Mouse (Mus musculus) intestine, embryonic 16.5 days (tissue): Measurements from ENCODE around the gene Cab39l. TPM values are rescaled to one million over a fixed set of nuclear protein-coding genes. Genes with fewer than 3 reads are reported as not detected.

Experiments
- ATAC-seq: fragments of 200-750 bp; cut with Nextera tagmentation; 2 replicates; pipeline ENCODE4 v1.8.0; 2017; ENCODE audit warnings: moderate TSS enrichment, moderate library complexity
- H3K27ac ChIP-seq: fragments of 300-500 bp; sonication (generic); 2 replicates; pipeline ENCODE4 v1.5.1; 2014; ENCODE audit warnings: mild to moderate bottlenecking, low read length
- H3K27me3 ChIP-seq: fragments of 300-500 bp; sonication (generic); replicated peaks from 2 replicates; pipeline ENCODE4 v1.6.1; 2014; ENCODE audit warnings: low read length, control low read depth, mixed read lengths; ENCODE audit not compliant: control insufficient read depth, insufficient read depth
- H3K36me3 ChIP-seq: fragments of 300-500 bp; sonication (generic); 2 replicates; pipeline ENCODE4 v1.6.1; 2014; ENCODE audit warnings: low read length, control low read depth; ENCODE audit not compliant: control insufficient read depth, insufficient read depth
- H3K4me1 ChIP-seq: fragments of 300-500 bp; sonication (generic); 2 replicates; pipeline ENCODE4 v1.6.1; 2014; ENCODE audit warnings: low read length, control low read depth, mixed read lengths; ENCODE audit not compliant: control insufficient read depth, insufficient read depth
- H3K4me2 ChIP-seq: fragments of 300-500 bp; sonication (generic); 2 replicates; pipeline ENCODE4 v1.6.1; 2014; ENCODE audit warnings: low read depth, low read length, control low read depth
- H3K4me3 ChIP-seq: fragments of 300-500 bp; sonication (generic); 2 replicates; pipeline ENCODE4 v1.5.1; 2014; ENCODE audit warnings: mild to moderate bottlenecking, low read length
- H3K9ac ChIP-seq: fragments of 300-500 bp; sonication (generic); 2 replicates; pipeline ENCODE4 v1.6.1; 2014; ENCODE audit warnings: low read depth, low read length
- H3K9me3 ChIP-seq: fragments of 300-500 bp; sonication (generic); 2 replicates; pipeline ENCODE4 v1.6.1; 2016; ENCODE audit warnings: low read length, control low read depth; ENCODE audit not compliant: control insufficient read depth
- whole genome bisulfite sequencing: fragments of 180-500 bp; shearing (Covaris S2); extraction: QIAGEN DNeasy Blood & Tissue Kit; methylation state at CpG from one replicate; pipeline ENCODE4 v1.1.7; 2014; 5-methylcytosine and 5-hydroxymethylcytosine counted together
- polyA plus RNA-seq: library from polyadenylated mRNA; unstranded; fragments of >200 nt; fragmentation: Nextera tagmentation; extraction: Ambion mirVana; gene quantifications from 2 replicates; pipeline ENCODE4 v1.2.1, GENCODE M21; 2015

The Cab39l gene
- polyA plus RNA-seq, 1 experiment from 2014 or later, result 36.2 TPM

- 77% methylated on average over 2 of the region's 2 CpGs for WGBS
Measured at GRCm38 (mm10) chr14:59550841-59551240, 110.1 kb downstream of the Cab39l start.

GRCm38 (mm10) chr14:59551956-59552355, 111.2 kb downstream of the Cab39l start:
- 34% methylated on average over 8 of the region's 8 CpGs for WGBS
- no peaks in the 10 kb centered on the region for H3K36me3 ChIP-seq
- no peaks in the 10 kb centered on the region for H3K27me3 ChIP-seq
- H3K4me2 ChIP-seq, result no peak overlapping the region
- H3K27ac ChIP-seq, result no peak overlapping the region
- no peaks in the 10 kb centered on the region for H3K4me1 ChIP-seq
- no peaks in the 10 kb centered on the region for H3K9me3 ChIP-seq
- no peak overlapping the region for H3K4me3 ChIP-seq
- no peak overlapping the region for H3K9ac ChIP-seq
- no peak for ATAC-seq

More at GRCm38 (mm10) chr14:59550841-59551240, 110.1 kb downstream of the Cab39l start:
- no peak overlapping the region for H3K9ac ChIP-seq
- peak; percentile 85 for ATAC-seq
- H3K4me1 ChIP-seq, result no peaks in the 10 kb centered on the region
- 0 out of 2 replicates have a peak overlapping the region, but pooled peaks have one; percentile 16 for H3K27ac ChIP-seq
- no peak overlapping the region for H3K4me3 ChIP-seq
- H3K36me3 ChIP-seq, result no peaks in the 10 kb centered on the region
- H3K4me2 ChIP-seq, result no peak overlapping the region
- H3K27me3 ChIP-seq, result no peaks in the 10 kb centered on the region
- no peaks in the 10 kb centered on the region for H3K9me3 ChIP-seq

- Histone ChIP-seq H3K9me3 (no peaks in the 10 kb centered on the region), H3K27ac (no peak overlapping the region), H3K27me3 (no peaks in the 10 kb centered on the region), H3K9ac (no peak overlapping the region), H3K36me3 (no peaks in the 10 kb centered on the region), H3K4me3 (no peak overlapping the region), H3K4me1 (no peaks in the 10 kb centered on the region), H3K4me2 (no peak overlapping the region)
- WGBS, result 77% methylated on average over 5 of the region's 5 CpGs
- ATAC-seq, result no peak
Measured at GRCm38 (mm10) chr14:59554025-59554424, 113.3 kb downstream of the Cab39l start.

GRCm38 (mm10) chr14:59555018-59555417, 114.2 kb downstream of the Cab39l start:
- no peak for ATAC-seq
- 72% methylated on average over 8 of the region's 8 CpGs for WGBS
- no peaks in the 10 kb centered on the region for H3K27me3 ChIP-seq
- no peaks in the 10 kb centered on the region for H3K4me1 ChIP-seq
- no peaks in the 10 kb centered on the region for H3K36me3 ChIP-seq
- H3K27ac ChIP-seq, result no peak overlapping the region
- no peak overlapping the region for H3K9ac ChIP-seq
- H3K9me3 ChIP-seq, result no peaks in the 10 kb centered on the region
- no peak overlapping the region for H3K4me2 ChIP-seq
- no peak overlapping the region for H3K4me3 ChIP-seq

GRCm38 (mm10) chr14:59555928-59556531, 115.3 kb downstream of the Cab39l start:
- no peaks in the 10 kb centered on the region for H3K36me3 ChIP-seq
- H3K9me3 ChIP-seq, result no peaks in the 10 kb centered on the region
- H3K27me3 ChIP-seq, result no peaks in the 10 kb centered on the region
- H3K27ac ChIP-seq, result no peak overlapping the region
- H3K4me1 ChIP-seq, result no peaks in the 10 kb centered on the region
- 0 out of 2 replicates have a peak overlapping the region, but pooled peaks have one; percentile 16 for H3K4me2 ChIP-seq
- ATAC-seq, result peak; percentile 34; the same call in 1 of the 2 replicates
- WGBS, result 50% methylated on average over 13 of the region's 13 CpGs
- H3K9ac ChIP-seq, result no peak overlapping the region
- H3K4me3 ChIP-seq, result no peak overlapping the region

- no peak for ATAC-seq
- no peak overlapping the region for H3K27ac ChIP-seq
- no peak overlapping the region for H3K4me3 ChIP-seq
- H3K4me2 ChIP-seq, result no peak overlapping the region
- H3K9me3 ChIP-seq, result no peaks in the 10 kb centered on the region
- WGBS, result 69% methylated on average over 4 of the region's 4 CpGs
- no peak overlapping the region for H3K9ac ChIP-seq
- H3K36me3 ChIP-seq, result no peaks in the 10 kb centered on the region
- no peaks in the 10 kb centered on the region for H3K4me1 ChIP-seq
- H3K27me3 ChIP-seq, result no peaks in the 10 kb centered on the region
Measured at GRCm38 (mm10) chr14:59557071-59557470, 116.3 kb downstream of the Cab39l start.

- Histone ChIP-seq H3K9me3 (no peaks in the 10 kb centered on the region), H3K27ac (no peak overlapping the region), H3K27me3 (no peaks in the 10 kb centered on the region), H3K4me3 (no peak overlapping the region), H3K4me2 (no peak overlapping the region), H3K36me3 (no peaks in the 10 kb centered on the region), H3K9ac (no peak overlapping the region), H3K4me1 (no peaks in the 10 kb centered on the region)
- ATAC-seq, result no peak
- 65% methylated on average over 1 of the region's 1 CpGs for WGBS
Measured at GRCm38 (mm10) chr14:59557886-59558285, 117.1 kb downstream of the Cab39l start.

- Histone ChIP-seq H3K9me3 (no peaks in the 10 kb centered on the region), H3K36me3 (no peaks in the 10 kb centered on the region; the same call in 1 of the 2 replicates), H3K4me3 (no peak overlapping the region), H3K4me1 (no peaks in the 10 kb centered on the region), H3K27ac (no peak overlapping the region), H3K9ac (no peak overlapping the region), H3K4me2 (no peak overlapping the region), H3K27me3 (no peaks in the 10 kb centered on the region)
- 86% methylated on average over 6 of the region's 6 CpGs for WGBS
- no peak for ATAC-seq
Measured at GRCm38 (mm10) chr14:59566756-59567155, 126.0 kb downstream of the Cab39l start.

GRCm38 (mm10) chr14:59576385-59576784, 135.6 kb downstream of the Cab39l start:
- Histone ChIP-seq H3K27ac (no peak overlapping the region), H3K9ac (no peak overlapping the region), H3K27me3 (no peaks in the 10 kb centered on the region), H3K4me1 (no peaks in the 10 kb centered on the region), H3K4me3 (no peak overlapping the region), H3K9me3 (no peaks in the 10 kb centered on the region), H3K36me3 (peaks cover 4% of the 10 kb centered on the region; the same call in 1 of the 2 replicates), H3K4me2 (no peak overlapping the region)
- no peak for ATAC-seq
- WGBS, result 86% methylated on average over 5 of the region's 5 CpGs

- H3K9me3 ChIP-seq, result no peaks in the 10 kb centered on the region
- no peak overlapping the region for H3K4me3 ChIP-seq
- H3K27ac ChIP-seq, result no peak overlapping the region
- H3K4me1 ChIP-seq, result no peaks in the 10 kb centered on the region
- WGBS, result 67% methylated on average over 1 of the region's 1 CpGs
- no peaks in the 10 kb centered on the region for H3K27me3 ChIP-seq
- H3K36me3 ChIP-seq, result peaks cover 6% of the 10 kb centered on the region
- ATAC-seq, result no peak
- H3K9ac ChIP-seq, result no peak overlapping the region
- no peak overlapping the region for H3K4me2 ChIP-seq
Measured at GRCm38 (mm10) chr14:59590614-59591013, 149.8 kb downstream of the Cab39l start.
